Mouse (Mus musculus) hematopoietic stem cell, adult 5-6 weeks (primary cell): Measurements from ENCODE around the gene Prdm9. TPM values are rescaled to one million over a fixed set of nuclear protein-coding genes. Genes with fewer than 3 reads are reported as not detected.
A peak's percentile ranks its signal among the peaks of the same experiment; 100 is the strongest.
"Not testable (repeated sequence)": the region's sequence is repeated elsewhere in the genome, so short reads cannot be mapped to it uniquely, and the experiment has no call there.

Source experiments
- ATAC-seq, 2 experiments: fragments of 125-278 bp in 1 of 2; replicated peaks in 1 of 2; 2 replicates each; pipeline ENCODE4 v1.8.0; 2016 to 2017; ENCODE audit warnings: inconsistent platforms in 2 of 2, mild to moderate bottlenecking in 2 of 2, moderate number of reproducible peaks in 2 of 2, low read depth in 1 of 2, moderate TSS enrichment in 1 of 2; ENCODE audit not compliant: low FRiP score in 2 of 2, poor library complexity in 2 of 2, severe bottlenecking in 2 of 2, insufficient read depth in 1 of 2, low TSS enrichment in 1 of 2
- total RNA-seq: library from RNA; stranded (forward); fragments of 172-1452, 232-1000 nt; gene quantifications from 2 replicates; pipeline ENCODE4 v1.2.3, GENCODE M21; 2017

Gene Prdm9
- 4.4 and 7.3 TPM in 2 replicates for total RNA-seq

- ATAC-seq = peak; percentile 99
Observed at GRCm38 (mm10) chr17:15564014-15564927, at the start of gene Prdm9. Gene Prdm9 (minus strand): TSS chr17:15564354.

- ATAC-seq = no peak
Observed at GRCm38 (mm10) chr17:15599496-15599895, 35.3 kb upstream of the Prdm9 start.

- no peak for ATAC-seq
Observed at GRCm38 (mm10) chr17:15591216-15591881, 27.2 kb upstream of the Prdm9 start.

GRCm38 (mm10) chr17:15588116-15588515 is 24.0 kb upstream of the Prdm9 start:
- ATAC-seq = no peak

GRCm38 (mm10) chr17:15585691-15586090 is 21.5 kb upstream of the Prdm9 start:
- ATAC-seq = no peak

- no peak for ATAC-seq
Observed at GRCm38 (mm10) chr17:15583071-15583470, 18.9 kb upstream of the Prdm9 start.

- no peak for ATAC-seq
Observed at GRCm38 (mm10) chr17:15580072-15580447, 15.9 kb upstream of the Prdm9 start.

- ATAC-seq = no peak
Observed at GRCm38 (mm10) chr17:15579410-15580071, 15.4 kb upstream of the Prdm9 start.

- ATAC-seq = peak; percentile 37 to 56; a peak in 3 of 4 replicates
Observed at GRCm38 (mm10) chr17:15577291-15577694, 13.1 kb upstream of the Prdm9 start.

GRCm38 (mm10) chr17:15575056-15575455 is 10.9 kb upstream of the Prdm9 start:
- ATAC-seq = no peak

- ATAC-seq = no peak
Observed at GRCm38 (mm10) chr17:15566908-15567307, 2.8 kb upstream of the Prdm9 start.

- no peak for ATAC-seq
Observed at GRCm38 (mm10) chr17:15564928-15565300, 760 bp upstream of the Prdm9 start.

- no peak for ATAC-seq
Observed at GRCm38 (mm10) chr17:15559946-15560345, 4.2 kb downstream of the Prdm9 start.

- ATAC-seq = no peak
Observed at GRCm38 (mm10) chr17:15549713-15550112, 14.4 kb downstream of the Prdm9 start.

- ATAC-seq = no peak
Observed at GRCm38 (mm10) chr17:15546440-15546839, 17.7 kb downstream of the Prdm9 start.

- ATAC-seq = not testable (repeated sequence)
Observed at GRCm38 (mm10) chr17:15543868-15544267, 20.3 kb downstream of the Prdm9 start.

GRCm38 (mm10) chr17:15540309-15540708 is 23.8 kb downstream of the Prdm9 start:
- no peak for ATAC-seq

- ATAC-seq = peak; percentile 27 to 56; a peak in 1 of 4 replicates
Observed at GRCm38 (mm10) chr17:15536457-15536904, 27.7 kb downstream of the Prdm9 start.
